Mouse (Mus musculus): ENCODE data around the gene Itga9.

The Itga9 gene

GRCm38 (mm10) chr9:118832533-118832932, 226.0 kb downstream of the Itga9 start:
- DNase-seq: no peak

- no peak for DNase-seq
These were observed 226.9 kb downstream of the Itga9 start for GRCm38 (mm10) chr9:118833413-118833812.

- no peak for DNase-seq
These were observed 232.6 kb downstream of the Itga9 start for GRCm38 (mm10) chr9:118838910-118839667.

- no peak for DNase-seq
These were observed 234.8 kb downstream of the Itga9 start for GRCm38 (mm10) chr9:118841247-118841646.

- no peak for DNase-seq
These were observed 235.5 kb downstream of the Itga9 start for GRCm38 (mm10) chr9:118841907-118842432.

GRCm38 (mm10) chr9:118843711-118844110, 237.2 kb downstream of the Itga9 start:
- no peak for DNase-seq

- DNase-seq: no peak
These were observed 238.5 kb downstream of the Itga9 start for GRCm38 (mm10) chr9:118845003-118845402.

- DNase-seq: no peak
These were observed 240.3 kb downstream of the Itga9 start for GRCm38 (mm10) chr9:118846766-118847165.

- no peak for DNase-seq
These were observed 250.2 kb downstream of the Itga9 start for GRCm38 (mm10) chr9:118856665-118857064.

GRCm38 (mm10) chr9:118860613-118861141, 254.2 kb downstream of the Itga9 start:
- no peak for DNase-seq

- DNase-seq: no peak
These were observed 255.7 kb downstream of the Itga9 start for GRCm38 (mm10) chr9:118862214-118862613.

- no peak for DNase-seq
These were observed 256.4 kb downstream of the Itga9 start for GRCm38 (mm10) chr9:118862852-118863260.

- no peak for DNase-seq
These were observed 257.0 kb downstream of the Itga9 start for GRCm38 (mm10) chr9:118863528-118863927.

- no peak for DNase-seq
These were observed 260.5 kb downstream of the Itga9 start for GRCm38 (mm10) chr9:118866949-118867348.

- no peak for DNase-seq
These were observed 261.4 kb downstream of the Itga9 start for GRCm38 (mm10) chr9:118867851-118868250.

- DNase-seq: peak; percentile 33
These were observed 264.6 kb downstream of the Itga9 start for GRCm38 (mm10) chr9:118871089-118871488.

GRCm38 (mm10) chr9:118873031-118873430, 266.5 kb downstream of the Itga9 start:
- no peak for DNase-seq

- no peak for DNase-seq
These were observed 267.1 kb downstream of the Itga9 start for GRCm38 (mm10) chr9:118873596-118873995.

GRCm38 (mm10) chr9:118875705-118876104, 269.2 kb downstream of the Itga9 start:
- DNase-seq: no peak

- no peak for DNase-seq
These were observed 270.4 kb downstream of the Itga9 start for GRCm38 (mm10) chr9:118876902-118877301.

- DNase-seq: no peak
These were observed 271.0 kb downstream of the Itga9 start for GRCm38 (mm10) chr9:118877365-118878008.

- DNase-seq: no peak
These were observed 272.1 kb downstream of the Itga9 start for GRCm38 (mm10) chr9:118878596-118878995.

GRCm38 (mm10) chr9:118881281-118881945, 274.9 kb downstream of the Itga9 start:
- DNase-seq: peak; percentile 23
